Mouse (Mus musculus) intestine, embryonic 16.5 days (tissue): ENCODE results near the gene Ucma. TPM values are rescaled to one million over a fixed set of nuclear protein-coding genes. Genes with fewer than 3 reads are reported as not detected.
A peak's percentile ranks its signal among the peaks of the same experiment; 100 is the strongest.

ENCODE experiments used
- ATAC-seq: fragments of 200-750 bp; cut with Nextera tagmentation; 2 replicates; pipeline ENCODE4 v1.8.0; 2017; ENCODE audit warnings: moderate TSS enrichment, moderate library complexity
- H3K27ac ChIP-seq: fragments of 300-500 bp; sonication (generic); 2 replicates; pipeline ENCODE4 v1.5.1; 2014; ENCODE audit warnings: mild to moderate bottlenecking, low read length
- H3K27me3 ChIP-seq: fragments of 300-500 bp; sonication (generic); replicated peaks from 2 replicates; pipeline ENCODE4 v1.6.1; 2014; ENCODE audit warnings: low read length, control low read depth, mixed read lengths; ENCODE audit not compliant: control insufficient read depth, insufficient read depth
- H3K36me3 ChIP-seq: fragments of 300-500 bp; sonication (generic); 2 replicates; pipeline ENCODE4 v1.6.1; 2014; ENCODE audit warnings: low read length, control low read depth; ENCODE audit not compliant: control insufficient read depth, insufficient read depth
- H3K4me1 ChIP-seq: fragments of 300-500 bp; sonication (generic); 2 replicates; pipeline ENCODE4 v1.6.1; 2014; ENCODE audit warnings: low read length, control low read depth, mixed read lengths; ENCODE audit not compliant: control insufficient read depth, insufficient read depth
- H3K4me2 ChIP-seq: fragments of 300-500 bp; sonication (generic); 2 replicates; pipeline ENCODE4 v1.6.1; 2014; ENCODE audit warnings: low read depth, low read length, control low read depth
- H3K4me3 ChIP-seq: fragments of 300-500 bp; sonication (generic); 2 replicates; pipeline ENCODE4 v1.5.1; 2014; ENCODE audit warnings: mild to moderate bottlenecking, low read length
- H3K9ac ChIP-seq: fragments of 300-500 bp; sonication (generic); 2 replicates; pipeline ENCODE4 v1.6.1; 2014; ENCODE audit warnings: low read depth, low read length
- H3K9me3 ChIP-seq: fragments of 300-500 bp; sonication (generic); 2 replicates; pipeline ENCODE4 v1.6.1; 2016; ENCODE audit warnings: low read length, control low read depth; ENCODE audit not compliant: control insufficient read depth
- WGBS: fragments of 180-500 bp; shearing (Covaris S2); extraction: QIAGEN DNeasy Blood & Tissue Kit; methylation state at CpG from one replicate; pipeline ENCODE4 v1.1.7; 2014; 5-methylcytosine and 5-hydroxymethylcytosine counted together
- polyA plus RNA-seq: library from polyadenylated mRNA; unstranded; fragments of >200 nt; fragmentation: Nextera tagmentation; extraction: Ambion mirVana; gene quantifications from 2 replicates; pipeline ENCODE4 v1.2.1, GENCODE M21; 2015

Ucma gene
- polyA plus RNA-seq, 1 experiment from 2014 or later, result not detected

DNA sequence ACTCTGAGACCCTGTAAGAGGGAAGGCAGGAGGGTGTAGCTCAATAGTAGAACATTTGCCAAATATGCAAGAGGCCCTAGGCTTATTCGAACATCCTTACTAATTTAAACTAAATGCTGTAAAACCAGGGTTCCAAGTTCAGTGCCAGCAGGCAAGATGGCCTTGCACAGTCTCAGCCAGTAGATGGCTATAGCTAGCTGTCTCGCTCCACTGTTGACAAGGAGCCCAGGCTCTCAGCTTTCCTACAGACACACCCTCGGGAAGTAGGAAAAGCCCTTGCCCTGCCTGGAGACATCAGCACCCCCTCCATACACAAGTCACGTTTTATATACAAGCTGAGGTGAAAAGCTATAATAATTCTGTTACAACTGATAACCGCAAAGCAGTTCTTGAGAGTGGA, 56.7 kb downstream of the Ucma start:
- no peaks in the 10 kb centered on the region for H3K36me3 ChIP-seq
- H3K4me1 ChIP-seq, result peaks cover 3% of the 10 kb centered on the region; the same call in 1 of the 2 replicates
- no peak overlapping the region for H3K4me2 ChIP-seq
- H3K27ac ChIP-seq, result no peak overlapping the region
- H3K9me3 ChIP-seq, result no peaks in the 10 kb centered on the region
- peak; percentile 78 for ATAC-seq
- H3K4me3 ChIP-seq, result no peak overlapping the region
- H3K9ac ChIP-seq, result no peak overlapping the region
- H3K27me3 ChIP-seq, result no peaks in the 10 kb centered on the region
- 49% methylated on average over 5 of the region's 5 CpGs for WGBS

- 68% methylated on average over 10 of the region's 15 CpGs for WGBS
- H3K4me1 ChIP-seq, result peaks cover 3% of the 10 kb centered on the region; the same call in 1 of the 2 replicates
- H3K36me3 ChIP-seq, result no peaks in the 10 kb centered on the region
- no peaks in the 10 kb centered on the region for H3K9me3 ChIP-seq
- H3K4me3 ChIP-seq, result no peak overlapping the region
- H3K9ac ChIP-seq, result no peak overlapping the region
- H3K27ac ChIP-seq, result no peak overlapping the region
- no peak overlapping the region for H3K4me2 ChIP-seq
- H3K27me3 ChIP-seq, result no peaks in the 10 kb centered on the region
- ATAC-seq, result no peak
Measured at GRCm38 (mm10) chr2:5033546-5034420, 57.9 kb downstream of the Ucma start.

GRCm38 (mm10) chr2:5034801-5035200, 58.9 kb downstream of the Ucma start:
- H3K4me3 ChIP-seq, result no peak overlapping the region
- no peaks in the 10 kb centered on the region for H3K9me3 ChIP-seq
- WGBS, result 82% methylated on average over 8 of the region's 8 CpGs
- no peak overlapping the region for H3K9ac ChIP-seq
- H3K27me3 ChIP-seq, result no peaks in the 10 kb centered on the region
- ATAC-seq, result no peak
- H3K4me2 ChIP-seq, result no peak overlapping the region
- no peaks in the 10 kb centered on the region for H3K36me3 ChIP-seq
- peaks cover 4% of the 10 kb centered on the region; the same call in 1 of the 2 replicates for H3K4me1 ChIP-seq
- H3K27ac ChIP-seq, result no peak overlapping the region

GRCm38 (mm10) chr2:5035241-5035640, 59.3 kb downstream of the Ucma start:
- ATAC-seq, result peak; percentile 2; the same call in 1 of the 2 replicates
- Histone ChIP-seq H3K36me3 (no peaks in the 10 kb centered on the region), H3K4me3 (no peak overlapping the region), H3K9me3 (no peaks in the 10 kb centered on the region), H3K9ac (no peak overlapping the region), H3K27ac (no peak overlapping the region), H3K4me2 (no peak overlapping the region), H3K4me1 (peaks cover 9% of the 10 kb centered on the region), H3K27me3 (no peaks in the 10 kb centered on the region)
- WGBS, result 79% methylated on average over 9 of the region's 9 CpGs

Other genes with a start within 250 kb of the Ucma start
- gene Sephs1, start 94.6 kb upstream of the Ucma start, polyA plus RNA-seq, result 48.7 and 51.5 TPM in 2 replicates
- gene Phyh, start 57.1 kb upstream of the Ucma start, polyA plus RNA-seq, result 102 and 112 TPM in 2 replicates
- 28.4 and 30.0 TPM in 2 replicates for gene Mcm10, start 36.7 kb downstream of the Ucma start, polyA plus RNA-seq
- gene Optn, start 87.9 kb downstream of the Ucma start, polyA plus RNA-seq, result 28.7 and 36.9 TPM in 2 replicates
- 4.6 and 9.8 TPM in 2 replicates for gene Ccdc3, start 161.7 kb downstream of the Ucma start, polyA plus RNA-seq